Mouse (Mus musculus) bone marrow, adult 2 months (tissue): ENCODE data around the gene Foxo1. TPM values are rescaled to one million over a fixed set of nuclear protein-coding genes. Genes with fewer than 3 reads are reported as not detected.

Experiments used
- H3K27ac ChIP-seq: fragments of 200-500 bp; 2 replicates; pipeline ENCODE4 v1.5.1; 2012; ENCODE audit warnings: low read depth, mild to moderate bottlenecking, control low read depth, inconsistent platforms, low read length; ENCODE audit not compliant: control insufficient read depth, poor library complexity, insufficient read depth
- H3K4me1 ChIP-seq: fragments of 200-500 bp; 2 replicates; pipeline ENCODE4 v1.6.1; 2011; ENCODE audit warnings: low read length; ENCODE audit not compliant: control insufficient read depth, insufficient read depth
- H3K4me3 ChIP-seq: fragments of 200-500 bp; replicated peaks from 2 replicates; pipeline ENCODE3; 2011; ENCODE audit warnings: mild to moderate bottlenecking, low read depth, low read length, control low read depth; ENCODE audit not compliant: control insufficient read depth
- CTCF ChIP-seq: fragments of 200-500 bp; IDR thresholded peaks from 2 replicates; pipeline ENCODE4 v1.5.1; 2011; ENCODE audit warnings: low read length, control low read depth; ENCODE audit not compliant: control insufficient read depth, insufficient read depth
- POLR2A ChIP-seq: fragments of 200-500 bp; IDR thresholded peaks from 2 replicates; pipeline ENCODE4 v1.6.1; 2011; ENCODE audit warnings: low read depth, mild to moderate bottlenecking, control low read depth, low read length, borderline replicate concordance; ENCODE audit not compliant: control insufficient read depth
- WGBS: fragments of 180-500 bp; shearing (Covaris S2); methylation state at CpG from one replicate; pipeline ENCODE4 v1.1.7; 2018; 5-methylcytosine and 5-hydroxymethylcytosine counted together
- polyA plus RNA-seq: library from polyadenylated mRNA; stranded (reverse); fragments of >200 nt; gene quantifications from 2 replicates; pipeline ENCODE4 v1.2.4, GENCODE M21; 2011; ENCODE audit warnings: low replicate concordance; ENCODE audit not compliant: missing spikeins, insufficient read depth, insufficient read length

Gene Foxo1
- 4.1 and 6.3 TPM in 2 replicates for polyA plus RNA-seq

DNA sequence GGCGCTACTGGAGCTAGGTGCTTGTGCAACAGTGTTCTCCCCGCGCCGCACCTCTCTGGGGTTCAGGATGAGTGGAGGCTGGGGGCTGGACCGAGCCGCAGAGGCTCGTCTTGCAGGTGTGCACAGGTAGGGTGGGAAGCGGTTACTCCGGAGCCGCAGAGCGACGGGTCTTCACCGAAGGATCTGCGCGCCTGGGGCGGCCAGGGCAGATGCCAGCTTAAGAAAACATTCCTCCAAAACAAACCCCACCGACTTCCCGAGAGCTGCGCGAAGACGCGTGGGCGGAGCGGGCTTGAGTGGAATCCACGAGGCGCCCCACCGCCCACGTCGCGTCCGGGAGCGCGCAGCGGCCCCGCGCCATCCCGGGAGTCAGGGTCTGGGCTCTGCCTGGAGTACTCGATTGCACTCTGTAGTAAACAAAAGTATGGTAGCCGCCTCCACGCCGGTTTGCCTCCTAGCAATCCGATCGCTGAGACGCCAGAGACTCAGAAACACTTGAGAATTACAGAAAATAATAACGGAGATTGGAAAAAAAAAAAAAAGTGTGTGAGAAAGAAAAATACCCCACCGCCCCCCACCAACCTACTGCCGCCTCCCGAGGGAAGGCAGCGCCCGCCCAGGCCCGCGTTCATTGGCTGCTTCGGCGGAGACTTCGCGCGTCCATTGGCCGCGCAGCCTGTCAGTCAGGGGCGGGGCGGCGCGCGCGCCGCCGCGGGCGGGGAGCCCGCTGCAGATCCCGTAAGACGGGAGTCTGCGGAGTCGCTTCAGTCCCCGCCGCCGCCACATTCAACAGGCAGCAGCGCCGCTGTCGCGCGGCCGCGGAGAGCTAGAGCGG is at the start of gene Foxo1:
TSS of gene Foxo1 (plus strand) at position 685 of the 835 bp plus-strand sequence.
- H3K4me1 ChIP-seq = no peaks in the 10 kb centered on the region; the same call in 1 of the 2 replicates
- H3K4me3 ChIP-seq = peak within 1 kb of the TSS; percentile 72
- WGBS = under 1% methylated on average over 85 of the region's 85 CpGs
- no peak for TF ChIP-seq CTCF
- peak; percentile 85; the same call in 1 of the 2 replicates for TF ChIP-seq POLR2A
- H3K27ac ChIP-seq = peak within 1 kb of the TSS; percentile 98

GRCm38 (mm10) chr3:52218864-52219263 is 49.3 kb upstream of the Foxo1 start:
- TF ChIP-seq POLR2A (no peak), CTCF (no peak)
- Histone ChIP-seq H3K4me3 (no peak overlapping the region), H3K4me1 (no peaks in the 10 kb centered on the region), H3K27ac (no peak overlapping the region)
- 85% methylated on average over 7 of the region's 7 CpGs for WGBS

- H3K27ac ChIP-seq = no peak overlapping the region
- no peak overlapping the region for H3K4me3 ChIP-seq
- no peak for TF ChIP-seq CTCF
- TF ChIP-seq POLR2A = no peak
- no peaks in the 10 kb centered on the region for H3K4me1 ChIP-seq
- WGBS = 75% methylated on average over 3 of the region's 3 CpGs
Measured at GRCm38 (mm10) chr3:52221082-52221481, 47.1 kb upstream of the Foxo1 start.

GRCm38 (mm10) chr3:52221931-52222330 is 46.2 kb upstream of the Foxo1 start:
- 26% methylated on average over 5 of the region's 5 CpGs for WGBS
- no peak overlapping the region for H3K4me3 ChIP-seq
- H3K27ac ChIP-seq = no peak overlapping the region
- no peak for TF ChIP-seq CTCF
- TF ChIP-seq POLR2A = no peak
- no peaks in the 10 kb centered on the region for H3K4me1 ChIP-seq

- no peak overlapping the region for H3K4me3 ChIP-seq
- no peak overlapping the region for H3K27ac ChIP-seq
- TF ChIP-seq CTCF = no peak
- TF ChIP-seq POLR2A = no peak
- H3K4me1 ChIP-seq = no peaks in the 10 kb centered on the region
- WGBS = 82% methylated on average over 4 of the region's 4 CpGs
Measured at GRCm38 (mm10) chr3:52236488-52236887, 31.6 kb upstream of the Foxo1 start.

- TF ChIP-seq CTCF (no peak), POLR2A (no peak)
- Histone ChIP-seq H3K4me3 (no peak overlapping the region), H3K27ac (no peak overlapping the region), H3K4me1 (no peaks in the 10 kb centered on the region)
- 74% methylated on average over 3 of the region's 3 CpGs for WGBS
Measured at GRCm38 (mm10) chr3:52237136-52237535, 31.0 kb upstream of the Foxo1 start.

GRCm38 (mm10) chr3:52241062-52241461 is 27.1 kb upstream of the Foxo1 start:
- WGBS = 66% methylated on average over 5 of the region's 5 CpGs
- no peak for TF ChIP-seq POLR2A
- no peak for TF ChIP-seq CTCF
- Histone ChIP-seq H3K4me1 (no peaks in the 10 kb centered on the region), H3K27ac (no peak overlapping the region), H3K4me3 (no peak overlapping the region)

DNA sequence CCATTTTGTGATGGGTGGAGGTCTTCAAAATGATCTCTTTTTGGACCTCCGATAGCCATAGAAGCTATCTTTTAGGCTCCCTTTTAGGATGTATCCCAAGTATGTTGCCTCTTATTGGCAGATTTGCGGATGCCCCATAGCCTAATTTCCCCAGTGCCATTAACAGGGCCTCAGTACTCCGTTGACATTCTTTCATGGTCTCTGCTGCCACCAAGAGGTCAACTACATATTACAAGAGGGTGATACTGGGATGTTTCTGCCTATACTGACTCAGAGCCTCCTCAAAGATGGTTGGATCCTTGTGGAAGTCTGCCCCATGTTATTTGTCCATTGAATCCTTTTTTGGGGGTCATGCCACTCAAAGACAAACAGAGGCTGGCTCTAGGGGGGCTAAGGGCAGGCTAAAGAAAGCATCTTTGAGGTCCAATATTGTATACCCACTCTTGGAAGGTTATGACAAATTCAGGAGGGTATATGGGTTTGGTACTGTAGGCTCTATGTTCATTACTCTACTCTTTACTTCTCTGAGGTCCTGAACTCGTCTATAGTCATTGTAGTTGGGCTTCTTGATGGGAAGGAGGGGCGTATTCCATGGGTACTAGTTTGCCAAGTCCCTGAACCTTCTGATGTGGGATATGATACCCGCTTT is 25.6 kb upstream of the Foxo1 start:
- H3K4me1 ChIP-seq = no peaks in the 10 kb centered on the region
- H3K4me3 ChIP-seq = no peak overlapping the region
- H3K27ac ChIP-seq = no peak overlapping the region
- WGBS = 37% methylated on average over 6 of the region's 6 CpGs
- TF ChIP-seq POLR2A = no peak
- peak; percentile 47; the same call in 1 of the 2 replicates for TF ChIP-seq CTCF
